Mouse (Mus musculus) thymus, adult 2 months (tissue): ENCODE measurements around the gene Tuba1b.

Experiments used
- CTCF ChIP-seq: fragments of 200-500 bp; IDR thresholded peaks from 2 replicates; pipeline ENCODE4 v1.5.1; 2012; ENCODE audit warnings: mild to moderate bottlenecking, control low read depth, low read length, moderate library complexity, borderline replicate concordance; ENCODE audit not compliant: control insufficient read depth, poor library complexity, insufficient read depth; ENCODE audit errors: extremely low read depth
- POLR2A ChIP-seq: fragments of 200-500 bp; IDR thresholded peaks from 2 replicates; pipeline ENCODE4 v1.6.1; 2012; ENCODE audit warnings: mild to moderate bottlenecking, low read length, control low read depth, moderate library complexity; ENCODE audit not compliant: control insufficient read depth, poor library complexity, insufficient read depth; ENCODE audit errors: extremely low read depth

DNA sequence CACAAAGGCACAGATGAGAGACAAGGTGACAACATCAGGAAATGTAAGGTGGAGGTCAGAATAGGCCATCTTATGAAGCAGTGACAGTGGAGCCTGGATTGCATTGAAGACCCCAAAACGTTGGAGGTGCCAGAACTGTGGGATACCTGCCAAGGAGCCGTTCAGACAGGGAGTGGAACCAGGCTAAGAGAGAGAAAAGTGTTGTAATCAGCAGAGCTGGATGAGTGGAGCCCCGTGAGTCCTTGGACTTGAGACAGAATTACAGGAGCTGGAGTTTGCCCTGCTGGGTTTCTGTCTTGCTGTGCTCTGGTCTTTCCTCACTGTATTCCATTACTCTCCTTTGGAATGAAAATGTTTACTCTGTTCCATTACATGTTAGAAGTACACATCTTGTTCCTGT lies 11.8 kb downstream of the Tuba1b start:
- TF ChIP-seq POLR2A (no peak), CTCF (no peak)
